Mouse (Mus musculus) embryonic fibroblast, embryonic 13.5 days (primary cell): ENCODE data around the gene Jade2.

Experiments
- CTCF ChIP-seq: IDR thresholded peaks from 2 replicates; pipeline ENCODE4 v1.5.1; 2011; ENCODE audit warnings: mild to moderate bottlenecking, control low read depth, low read length, moderate library complexity, borderline replicate concordance; ENCODE audit not compliant: insufficient read depth
- POLR2A ChIP-seq: IDR thresholded peaks from 2 replicates; pipeline ENCODE4 v1.6.1; 2011; ENCODE audit warnings: low read depth, mild to moderate bottlenecking, control low read depth, low read length, moderate library complexity

GRCm38 (mm10) chr11:51897311-51897710 lies 39.9 kb upstream of the Jade2 start:
- TF ChIP-seq POLR2A: no peak
- no peak for TF ChIP-seq CTCF
